Mouse (Mus musculus) kidney, postnatal 0 days (tissue): ENCODE results near the gene F2. TPM values are rescaled to one million over a fixed set of nuclear protein-coding genes. Genes with fewer than 3 reads are reported as not detected.
"Not testable (repeated sequence)": the region's sequence is repeated elsewhere in the genome, so short reads cannot be mapped to it uniquely, and the experiment has no call there.

Experiments used
- ATAC-seq: fragments of 200-750 bp; cut with Nextera tagmentation; replicated peaks from 2 replicates; pipeline ENCODE4 v1.8.0; 2017; ENCODE audit warnings: low read depth, moderate number of reproducible peaks, moderate TSS enrichment, moderate library complexity; ENCODE audit not compliant: low FRiP score
- DNase-seq: peaks from one replicate; pipeline ENCODE4 v3.0.0-alpha.2; 2016; ENCODE audit warnings: low spot score
- H3K27ac ChIP-seq: fragments of 300-500 bp; sonication (generic); 2 replicates; pipeline ENCODE4 v1.5.1; 2014; ENCODE audit warnings: mild to moderate bottlenecking
- H3K27me3 ChIP-seq: fragments of 300-500 bp; sonication (generic); 2 replicates; pipeline ENCODE4 v1.6.1; 2014; ENCODE audit warnings: low read length, mixed read lengths; ENCODE audit not compliant: insufficient read depth
- H3K36me3 ChIP-seq: fragments of 300-500 bp; sonication (generic); 2 replicates; pipeline ENCODE4 v1.6.1; 2014; ENCODE audit warnings: low read length, mixed read lengths; ENCODE audit not compliant: insufficient read depth
- H3K4me1 ChIP-seq: fragments of 300-500 bp; sonication (generic); replicated peaks from 2 replicates; pipeline ENCODE4 v1.6.1; 2014; ENCODE audit warnings: antibody characterized with exemption, low read length, mixed read lengths; ENCODE audit not compliant: insufficient read depth
- H3K4me2 ChIP-seq: fragments of 300-500 bp; sonication (generic); 2 replicates; pipeline ENCODE4 v1.6.1; 2014; ENCODE audit warnings: mild to moderate bottlenecking, low read length, moderate library complexity, mixed read lengths
- H3K4me3 ChIP-seq: fragments of 300-500 bp; sonication (generic); replicated peaks from 2 replicates; pipeline ENCODE4 v1.5.1; 2014; ENCODE audit warnings: low read depth, low read length
- H3K9ac ChIP-seq: fragments of 300-500 bp; sonication (generic); 2 replicates; pipeline ENCODE4 v1.6.1; 2014; ENCODE audit warnings: low read depth, low read length
- H3K9me3 ChIP-seq: fragments of 300-500 bp; sonication (generic); replicated peaks from 2 replicates; pipeline ENCODE4 v1.6.1; 2016; ENCODE audit warnings: low read length, inconsistent platforms, mixed read lengths
- CTCF ChIP-seq: IDR thresholded peaks from 2 replicates; pipeline ENCODE4 v1.5.1; 2016; ENCODE audit warnings: antibody characterized with exemption, low read depth, mild to moderate bottlenecking, moderate library complexity
- WGBS: fragments of 180-500 bp; shearing (Covaris S2); extraction: QIAGEN DNeasy Blood & Tissue Kit; methylation state at CpG from one replicate; pipeline ENCODE4 v1.1.7; 2014; 5-methylcytosine and 5-hydroxymethylcytosine counted together
- polyA plus RNA-seq: library from polyadenylated mRNA; unstranded; fragments of >200 nt; fragmentation: Nextera tagmentation; extraction: Ambion mirVana; gene quantifications from 2 replicates; pipeline ENCODE4 v1.2.1, GENCODE M21; 2015

The F2 gene
- polyA plus RNA-seq, 1 experiment from 2014 or later, result 0.05 TPM

DNA sequence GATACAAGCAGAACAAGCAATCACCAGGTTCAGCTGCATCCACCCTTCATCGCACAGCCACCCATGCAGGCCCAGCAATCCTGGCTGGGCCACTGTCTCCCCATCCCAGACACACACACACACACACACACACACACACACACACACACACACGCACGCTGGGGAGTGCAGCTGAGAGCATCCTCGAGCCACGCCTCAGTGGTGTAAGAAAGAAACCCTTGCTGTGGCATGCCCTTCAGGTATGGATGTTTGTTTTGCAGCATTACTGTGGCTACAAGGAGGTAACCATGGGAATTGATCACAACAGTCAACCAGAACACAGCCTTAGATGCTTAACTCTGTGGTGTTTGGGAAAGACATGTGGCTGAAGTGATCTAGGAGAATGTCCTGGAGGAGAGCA, 3.9 kb downstream of the F2 start:
- DNase-seq (no peak), ATAC-seq (no peak; the same call in 1 of the 2 replicates)
- Histone ChIP-seq H3K9ac (no peak overlapping the region), H3K4me3 (no peak overlapping the region), H3K4me2 (no peak overlapping the region), H3K27me3 (no peaks in the 10 kb centered on the region), H3K36me3 (no peaks in the 10 kb centered on the region), H3K4me1 (no peaks in the 10 kb centered on the region), H3K27ac (no peak overlapping the region), H3K9me3 (no peaks in the 10 kb centered on the region)
- no peak for TF ChIP-seq CTCF
- 50% methylated on average over 5 of the region's 5 CpGs for WGBS

DNA sequence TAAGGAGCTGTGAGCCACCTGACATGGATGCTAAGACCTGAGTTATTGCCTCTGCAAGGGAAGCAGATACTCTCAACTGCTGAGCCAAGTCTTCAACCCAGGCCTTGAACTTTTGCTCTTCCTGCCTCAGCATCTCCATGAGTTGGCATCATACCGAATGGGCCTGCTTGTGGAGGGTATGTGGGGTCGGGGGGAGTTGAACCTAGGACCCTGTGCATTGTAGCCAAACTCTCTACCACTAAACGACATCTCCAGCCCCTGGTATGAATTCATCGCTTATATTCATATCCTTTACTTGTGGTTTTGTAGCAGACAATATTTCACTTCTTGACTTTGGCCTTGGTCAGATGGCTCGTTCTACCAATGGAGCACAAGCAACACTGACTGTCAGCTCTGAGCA, 4.4 kb downstream of the F2 start:
- no peak overlapping the region for H3K4me2 ChIP-seq
- H3K4me3 ChIP-seq, result no peak overlapping the region
- H3K9me3 ChIP-seq, result no peaks in the 10 kb centered on the region
- H3K27ac ChIP-seq, result no peak overlapping the region
- no peak overlapping the region for H3K9ac ChIP-seq
- ATAC-seq, result no peak; the same call in 1 of the 2 replicates
- H3K36me3 ChIP-seq, result no peaks in the 10 kb centered on the region
- 80% methylated on average over 5 of the region's 5 CpGs for WGBS
- H3K27me3 ChIP-seq, result no peaks in the 10 kb centered on the region
- no peak for TF ChIP-seq CTCF
- DNase-seq, result no peak
- no peaks in the 10 kb centered on the region for H3K4me1 ChIP-seq

DNA sequence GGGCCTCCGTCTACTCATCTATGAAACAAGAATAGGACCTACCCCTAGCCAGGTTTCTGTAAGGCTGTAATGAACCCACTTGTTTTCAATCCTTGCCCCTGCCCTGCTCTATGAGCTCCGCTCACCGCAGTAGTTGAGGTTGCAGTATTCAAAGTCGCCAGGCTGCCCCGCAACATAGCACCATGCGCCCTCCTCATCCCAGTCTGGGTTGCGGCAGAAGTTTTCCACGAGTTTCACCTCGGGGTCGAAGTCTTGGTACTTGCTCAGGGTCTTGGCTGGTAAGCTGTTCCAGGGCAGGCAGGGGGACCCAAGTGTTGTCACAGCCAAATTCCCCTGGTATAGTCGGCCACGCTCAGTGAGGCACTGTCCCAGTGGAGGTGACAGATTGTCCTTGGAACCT, 5.8 kb downstream of the F2 start:
- Histone ChIP-seq H3K9me3 (no peaks in the 10 kb centered on the region), H3K27me3 (no peaks in the 10 kb centered on the region), H3K4me2 (no peak overlapping the region), H3K4me3 (no peak overlapping the region), H3K27ac (no peak overlapping the region), H3K9ac (no peak overlapping the region), H3K4me1 (no peaks in the 10 kb centered on the region), H3K36me3 (no peaks in the 10 kb centered on the region)
- DNase-seq, result no peak
- ATAC-seq, result no peak
- TF ChIP-seq CTCF, result no peak
- 86% methylated on average over 12 of the region's 12 CpGs for WGBS

DNA sequence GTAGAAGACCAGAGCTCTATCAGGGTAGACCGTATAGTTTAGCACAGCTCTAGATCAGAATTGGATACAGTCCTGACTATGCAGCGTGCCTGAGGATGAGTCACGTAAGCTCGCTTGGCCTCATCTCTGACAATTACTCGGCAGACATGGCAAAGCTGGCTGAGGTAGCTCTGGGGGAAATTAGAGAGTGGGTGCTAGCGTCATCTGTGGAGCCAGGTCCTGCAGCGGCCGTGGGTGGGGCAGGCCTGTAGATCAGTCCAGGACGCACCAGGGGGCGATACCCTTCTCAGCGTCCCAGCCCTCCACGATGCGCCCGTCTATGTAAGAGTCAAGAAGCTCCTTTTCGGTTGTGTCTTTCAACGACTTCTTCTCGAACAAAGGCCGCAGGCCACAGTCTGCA, 6.5 kb downstream of the F2 start:
- Histone ChIP-seq H3K36me3 (no peaks in the 10 kb centered on the region), H3K9me3 (no peaks in the 10 kb centered on the region), H3K4me1 (no peaks in the 10 kb centered on the region), H3K4me2 (no peak overlapping the region), H3K27ac (no peak overlapping the region), H3K27me3 (no peaks in the 10 kb centered on the region), H3K4me3 (no peak overlapping the region), H3K9ac (no peak overlapping the region)
- no peak for ATAC-seq
- 77% methylated on average over 18 of the region's 18 CpGs for WGBS
- DNase-seq, result no peak
- TF ChIP-seq CTCF, result no peak

DNA sequence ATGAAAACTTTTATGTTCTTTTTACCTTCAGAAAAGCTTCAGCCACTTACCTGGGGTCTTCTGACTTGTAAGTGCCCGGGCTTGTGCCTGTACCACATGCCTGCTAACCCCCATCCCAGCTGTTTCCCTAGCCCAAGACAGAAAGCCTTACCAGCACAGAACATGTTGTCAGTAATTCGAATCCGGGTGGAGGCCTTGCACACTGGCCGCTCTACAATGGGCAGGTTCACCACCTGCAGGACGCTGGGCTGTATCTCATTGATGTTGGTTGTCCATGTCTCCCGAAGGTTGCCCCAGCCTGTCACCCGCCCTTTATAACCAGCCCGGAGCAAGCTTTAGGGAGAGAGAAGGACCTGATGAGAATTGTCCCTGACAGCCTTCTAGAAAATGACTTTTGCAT, 8.0 kb downstream of the F2 start:
- TF ChIP-seq CTCF, result no peak
- no peaks in the 10 kb centered on the region for H3K9me3 ChIP-seq
- H3K4me1 ChIP-seq, result no peaks in the 10 kb centered on the region
- H3K36me3 ChIP-seq, result no peaks in the 10 kb centered on the region
- H3K4me2 ChIP-seq, result no peak overlapping the region
- 86% methylated on average over 8 of the region's 8 CpGs for WGBS
- ATAC-seq (no peak), DNase-seq (no peak)
- H3K27me3 ChIP-seq, result no peaks in the 10 kb centered on the region
- H3K27ac ChIP-seq, result no peak overlapping the region
- H3K4me3 ChIP-seq, result no peak overlapping the region
- no peak overlapping the region for H3K9ac ChIP-seq

DNA sequence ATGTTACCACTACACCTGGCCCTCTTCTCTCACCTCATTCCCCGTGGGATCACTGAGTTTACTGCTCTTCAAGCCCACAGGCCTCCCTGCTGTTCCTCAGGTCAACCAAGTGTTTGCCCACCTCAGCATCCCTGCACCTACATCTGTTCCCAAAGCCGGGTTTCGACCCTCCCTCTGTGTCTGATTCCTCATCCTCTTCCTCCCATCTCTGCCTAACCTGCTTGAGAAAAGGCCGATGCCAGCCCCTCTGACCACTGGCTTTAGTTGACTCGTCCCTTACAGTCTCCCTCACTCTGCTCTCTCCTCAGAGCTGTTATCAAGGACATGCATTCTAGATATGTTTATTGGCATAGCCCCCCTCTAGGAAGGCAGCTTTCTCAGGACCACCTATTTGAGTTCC, 8.7 kb downstream of the F2 start:
- Histone ChIP-seq H3K4me2 (no peak overlapping the region), H3K27me3 (no peaks in the 10 kb centered on the region), H3K4me1 (no peaks in the 10 kb centered on the region), H3K9ac (no peak overlapping the region), H3K9me3 (no peaks in the 10 kb centered on the region), H3K4me3 (no peak overlapping the region), H3K36me3 (0 out of 2 replicates have a peak, but pooled peaks cover 3% of the 10 kb centered on the region), H3K27ac (no peak overlapping the region)
- no peak for TF ChIP-seq CTCF
- WGBS, result 79% methylated on average over 5 of the region's 5 CpGs
- DNase-seq (no peak), ATAC-seq (no peak)

DNA sequence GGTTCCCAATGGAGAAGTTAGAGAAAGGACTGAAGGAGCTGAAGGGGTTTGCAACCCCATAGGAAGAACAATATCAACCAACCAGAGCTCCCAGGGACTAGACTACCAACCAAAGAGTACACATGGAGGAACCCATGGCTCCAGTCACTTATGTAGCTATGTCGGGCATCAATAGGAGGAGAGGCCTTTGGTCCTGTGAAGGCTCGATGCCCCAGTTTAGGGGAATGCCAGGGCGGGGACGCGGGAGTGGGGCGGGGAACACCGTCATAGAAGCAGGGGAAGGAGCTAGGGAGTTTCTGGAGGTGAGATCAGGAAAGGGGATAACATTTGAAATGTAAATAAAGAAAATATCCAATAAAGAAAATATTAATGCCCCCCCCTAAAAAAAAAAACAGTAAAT, 12.8 kb downstream of the F2 start:
- not testable (repeated sequence) for ATAC-seq, H3K27ac ChIP-seq, H3K4me2 ChIP-seq, H3K4me1 ChIP-seq, H3K9me3 ChIP-seq, H3K9ac ChIP-seq, H3K27me3 ChIP-seq, H3K4me3 ChIP-seq, DNase-seq
- 93% methylated on average over 7 of the region's 7 CpGs for WGBS
- peaks cover 35% of the 10 kb centered on the region for H3K36me3 ChIP-seq
